Mouse (Mus musculus): ENCODE data around the gene Sema6d. TPM values are rescaled to one million over a fixed set of nuclear protein-coding genes. Genes with fewer than 3 reads are reported as not detected.
A peak's percentile ranks its signal among the peaks of the same experiment; 100 is the strongest.

Gene Sema6d
- polyA plus RNA-seq, 1 experiment from 2014 or later, result 19.0 TPM

DNA sequence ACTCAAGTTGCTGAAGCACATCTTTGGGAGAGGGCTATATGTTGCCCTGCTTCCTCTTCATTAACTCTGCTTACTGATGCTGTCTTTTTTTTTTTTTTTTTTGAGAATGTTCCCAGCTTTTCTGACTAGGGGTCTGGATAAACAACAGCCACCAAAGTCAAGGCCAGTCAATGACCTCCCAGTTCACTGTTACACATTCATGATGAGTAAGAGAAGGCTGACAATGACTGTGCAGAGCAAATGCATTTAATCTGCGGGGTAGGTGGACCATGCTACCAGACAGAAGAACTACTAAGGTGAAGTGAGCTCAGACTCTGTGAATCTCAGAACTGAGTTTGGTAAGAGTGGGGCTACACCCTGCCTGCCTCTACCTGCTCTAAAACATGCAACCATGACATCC lies 396.0 kb downstream of the Sema6d start:
- Histone ChIP-seq H3K4me3 (ENCODE audit: low read length) (no peak overlapping the region), H3K27ac (ENCODE audit: low read length) (no peak overlapping the region), H3K9ac (ENCODE audit: low read length) (no peak overlapping the region), H3K4me1 (replicated peaks; ENCODE audit: control insufficient read depth, insufficient read depth, low read length) (peaks cover 7% of the 10 kb centered on the region; the same call in 1 of the 2 replicates), H3K4me2 (ENCODE audit: low read depth, low read length) (no peak overlapping the region), H3K9me3 (ENCODE audit: control insufficient read depth, low read length) (no peaks in the 10 kb centered on the region), H3K27me3 (ENCODE audit: control insufficient read depth, insufficient read depth, low read depth, low read length) (no peaks in the 10 kb centered on the region), H3K36me3 (ENCODE audit: control insufficient read depth, insufficient read depth, low read length) (no peaks in the 10 kb centered on the region)
- 97% methylated on average over 1 of the region's 1 CpGs for WGBS
- no peak for ATAC-seq (ENCODE audit: low read depth)

- Histone ChIP-seq H3K9ac (ENCODE audit: low read length) (no peak overlapping the region), H3K9me3 (ENCODE audit: control insufficient read depth, low read length) (no peaks in the 10 kb centered on the region), H3K27ac (ENCODE audit: low read length) (peak overlapping the region; percentile 86), H3K27me3 (ENCODE audit: control insufficient read depth, insufficient read depth, low read depth, low read length) (no peaks in the 10 kb centered on the region), H3K4me2 (ENCODE audit: low read depth, low read length) (no peak overlapping the region), H3K4me1 (replicated peaks; ENCODE audit: control insufficient read depth, insufficient read depth, low read length) (peaks cover 7% of the 10 kb centered on the region; the same call in 1 of the 2 replicates), H3K36me3 (ENCODE audit: control insufficient read depth, insufficient read depth, low read length) (no peaks in the 10 kb centered on the region), H3K4me3 (ENCODE audit: low read length) (no peak overlapping the region)
- WGBS, result 41% methylated on average over 12 of the region's 12 CpGs
- peak; percentile 97 for ATAC-seq (ENCODE audit: low read depth)
These were observed 400.4 kb downstream of the Sema6d start for GRCm38 (mm10) chr2:124490010-124490801.

DNA sequence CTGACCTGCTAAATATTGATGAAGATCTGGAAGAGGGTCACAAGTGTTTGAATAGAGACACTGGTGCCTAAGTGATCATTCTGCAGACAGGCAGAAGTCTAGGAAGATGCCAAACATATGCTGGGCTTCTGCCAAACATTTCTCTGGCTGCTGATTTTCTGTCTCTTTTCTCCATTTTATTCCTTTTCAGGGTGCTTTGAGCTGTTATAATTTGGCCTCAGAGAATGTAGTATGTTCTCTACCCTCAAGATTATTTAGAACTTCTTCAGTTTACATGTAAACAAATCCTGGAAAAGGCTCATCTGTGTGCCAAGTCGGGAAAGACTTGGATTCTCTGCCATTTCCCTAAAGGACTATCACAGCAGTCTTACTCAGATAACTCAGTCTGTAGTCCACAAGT lies 406.0 kb downstream of the Sema6d start:
- Histone ChIP-seq H3K4me3 (ENCODE audit: low read length) (no peak overlapping the region), H3K4me1 (replicated peaks; ENCODE audit: control insufficient read depth, insufficient read depth, low read length) (no peaks in the 10 kb centered on the region; the same call in 1 of the 2 replicates), H3K27me3 (ENCODE audit: control insufficient read depth, insufficient read depth, low read depth, low read length) (no peaks in the 10 kb centered on the region), H3K36me3 (ENCODE audit: control insufficient read depth, insufficient read depth, low read length) (no peaks in the 10 kb centered on the region), H3K27ac (ENCODE audit: low read length) (peak overlapping the region; percentile 28; the same call in 1 of the 2 replicates), H3K4me2 (ENCODE audit: low read depth, low read length) (no peak overlapping the region), H3K9ac (ENCODE audit: low read length) (no peak overlapping the region), H3K9me3 (ENCODE audit: control insufficient read depth, low read length) (no peaks in the 10 kb centered on the region)
- peak; percentile 66 for ATAC-seq (ENCODE audit: low read depth)
- WGBS, result 30% methylated on average over 1 of the region's 1 CpGs

GRCm38 (mm10) chr2:124499670-124500069 lies 409.9 kb downstream of the Sema6d start:
- H3K9ac ChIP-seq (ENCODE audit: low read length), result no peak overlapping the region

GRCm38 (mm10) chr2:124505784-124506489 lies 416.2 kb downstream of the Sema6d start:
- H3K36me3 ChIP-seq (ENCODE audit: control insufficient read depth, insufficient read depth, low read length), result no peaks in the 10 kb centered on the region
- H3K4me1 ChIP-seq (replicated peaks; ENCODE audit: control insufficient read depth, insufficient read depth, low read length), result no peaks in the 10 kb centered on the region
- H3K27ac ChIP-seq (ENCODE audit: low read length), result no peak overlapping the region
- no peak overlapping the region for H3K4me2 ChIP-seq (ENCODE audit: low read depth, low read length)
- no peak overlapping the region for H3K4me3 ChIP-seq (ENCODE audit: low read length)
- no peaks in the 10 kb centered on the region for H3K9me3 ChIP-seq (ENCODE audit: control insufficient read depth, low read length)
- no peaks in the 10 kb centered on the region for H3K27me3 ChIP-seq (ENCODE audit: control insufficient read depth, insufficient read depth, low read depth, low read length)
- ATAC-seq (ENCODE audit: low read depth), result no peak
- H3K9ac ChIP-seq (ENCODE audit: low read length), result no peak overlapping the region
- 55% methylated on average over 4 of the region's 4 CpGs for WGBS

More at GRCm38 (mm10) chr2:124499670-124500069, 409.9 kb downstream of the Sema6d start:
- Histone ChIP-seq H3K4me2 (ENCODE audit: low read depth, low read length) (no peak overlapping the region), H3K27ac (ENCODE audit: low read length) (no peak overlapping the region), H3K36me3 (ENCODE audit: control insufficient read depth, insufficient read depth, low read length) (no peaks in the 10 kb centered on the region), H3K9me3 (ENCODE audit: control insufficient read depth, low read length) (no peaks in the 10 kb centered on the region), H3K27me3 (ENCODE audit: control insufficient read depth, insufficient read depth, low read depth, low read length) (no peaks in the 10 kb centered on the region), H3K4me1 (replicated peaks; ENCODE audit: control insufficient read depth, insufficient read depth, low read length) (no peaks in the 10 kb centered on the region; the same call in 1 of the 2 replicates), H3K4me3 (ENCODE audit: low read length) (no peak overlapping the region)
- ATAC-seq (ENCODE audit: low read depth), result no peak
- WGBS, result 44% methylated on average over 1 of the region's 1 CpGs

DNA sequence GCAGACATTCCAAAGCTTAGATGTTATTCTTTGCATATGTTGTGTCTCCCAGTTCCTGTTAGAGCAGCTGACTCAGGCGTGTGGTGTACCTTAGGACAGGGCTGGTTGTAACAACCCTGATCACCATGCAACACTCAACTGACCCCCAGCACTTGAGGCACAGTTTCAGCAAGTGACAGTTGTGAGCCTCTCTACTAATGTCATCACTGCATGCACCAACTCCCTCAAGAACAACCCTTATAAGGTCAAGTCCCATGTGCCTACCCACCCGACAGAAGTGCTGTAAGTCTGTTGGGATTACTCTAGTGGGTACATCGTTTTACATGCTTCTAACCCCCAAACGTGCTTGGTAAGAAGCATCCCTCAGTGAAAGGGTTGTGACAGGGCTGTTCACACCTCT lies 418.0 kb downstream of the Sema6d start:
- no peaks in the 10 kb centered on the region for H3K36me3 ChIP-seq (ENCODE audit: control insufficient read depth, insufficient read depth, low read length)
- H3K27ac ChIP-seq (ENCODE audit: low read length), result no peak overlapping the region
- WGBS, result 75% methylated on average over 4 of the region's 4 CpGs
- H3K9me3 ChIP-seq (ENCODE audit: control insufficient read depth, low read length), result no peaks in the 10 kb centered on the region
- H3K4me3 ChIP-seq (ENCODE audit: low read length), result no peak overlapping the region
- no peaks in the 10 kb centered on the region for H3K4me1 ChIP-seq (replicated peaks; ENCODE audit: control insufficient read depth, insufficient read depth, low read length)
- H3K9ac ChIP-seq (ENCODE audit: low read length), result no peak overlapping the region
- H3K4me2 ChIP-seq (ENCODE audit: low read depth, low read length), result no peak overlapping the region
- H3K27me3 ChIP-seq (ENCODE audit: control insufficient read depth, insufficient read depth, low read depth, low read length), result no peaks in the 10 kb centered on the region
- no peak for ATAC-seq (ENCODE audit: low read depth)

DNA sequence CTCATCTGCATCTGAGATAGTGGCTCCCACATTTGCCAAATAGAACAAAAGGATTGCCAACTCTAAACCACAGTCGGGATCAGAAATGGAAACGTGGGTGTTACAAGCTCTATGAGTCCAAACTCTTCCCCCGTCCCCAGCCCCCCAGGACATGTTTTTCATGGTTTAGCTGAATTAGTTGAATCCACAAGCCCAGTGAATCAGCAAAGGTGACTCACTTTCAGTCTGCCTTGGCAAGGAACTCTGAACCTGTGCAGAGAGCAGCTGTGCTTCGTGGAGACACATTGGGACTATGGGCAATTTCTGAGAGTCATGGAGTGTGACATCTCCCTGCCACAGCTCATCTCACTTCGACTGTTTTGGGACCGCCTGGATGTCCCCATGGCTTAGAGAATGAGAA lies 419.7 kb downstream of the Sema6d start:
- ATAC-seq (ENCODE audit: low read depth), result no peak
- WGBS, result 76% methylated on average over 6 of the region's 6 CpGs
- Histone ChIP-seq H3K4me1 (replicated peaks; ENCODE audit: control insufficient read depth, insufficient read depth, low read length) (no peaks in the 10 kb centered on the region), H3K27me3 (ENCODE audit: control insufficient read depth, insufficient read depth, low read depth, low read length) (no peaks in the 10 kb centered on the region), H3K36me3 (ENCODE audit: control insufficient read depth, insufficient read depth, low read length) (no peaks in the 10 kb centered on the region), H3K9me3 (ENCODE audit: control insufficient read depth, low read length) (no peaks in the 10 kb centered on the region), H3K4me2 (ENCODE audit: low read depth, low read length) (no peak overlapping the region), H3K4me3 (ENCODE audit: low read length) (no peak overlapping the region), H3K9ac (ENCODE audit: low read length) (no peak overlapping the region), H3K27ac (ENCODE audit: low read length) (no peak overlapping the region)

- ATAC-seq (ENCODE audit: low read depth), result no peak
- no peaks in the 10 kb centered on the region for H3K36me3 ChIP-seq (ENCODE audit: control insufficient read depth, insufficient read depth, low read length)
- H3K4me1 ChIP-seq (replicated peaks; ENCODE audit: control insufficient read depth, insufficient read depth, low read length), result no peaks in the 10 kb centered on the region
- H3K27me3 ChIP-seq (ENCODE audit: control insufficient read depth, insufficient read depth, low read depth, low read length), result no peaks in the 10 kb centered on the region
- no peak overlapping the region for H3K4me3 ChIP-seq (ENCODE audit: low read length)
- 74% methylated on average over 10 of the region's 10 CpGs for WGBS
- H3K9me3 ChIP-seq (ENCODE audit: control insufficient read depth, low read length), result no peaks in the 10 kb centered on the region
- no peak overlapping the region for H3K9ac ChIP-seq (ENCODE audit: low read length)
- no peak overlapping the region for H3K27ac ChIP-seq (ENCODE audit: low read length)
- H3K4me2 ChIP-seq (ENCODE audit: low read depth, low read length), result no peak overlapping the region
These were observed 422.1 kb downstream of the Sema6d start for GRCm38 (mm10) chr2:124511826-124512225.

GRCm38 (mm10) chr2:124522426-124522825 lies 432.7 kb downstream of the Sema6d start:
- no peak overlapping the region for H3K4me3 ChIP-seq (ENCODE audit: low read length)
- no peaks in the 10 kb centered on the region for H3K9me3 ChIP-seq (ENCODE audit: control insufficient read depth, low read length)
- WGBS, result 72% methylated on average over 3 of the region's 3 CpGs
- H3K4me2 ChIP-seq (ENCODE audit: low read depth, low read length), result no peak overlapping the region
- H3K36me3 ChIP-seq (ENCODE audit: control insufficient read depth, insufficient read depth, low read length), result no peaks in the 10 kb centered on the region
- H3K27ac ChIP-seq (ENCODE audit: low read length), result no peak overlapping the region
- peak; percentile 31; the same call in 1 of the 2 replicates for ATAC-seq (ENCODE audit: low read depth)
- no peak overlapping the region for H3K9ac ChIP-seq (ENCODE audit: low read length)
- no peaks in the 10 kb centered on the region for H3K4me1 ChIP-seq (replicated peaks; ENCODE audit: control insufficient read depth, insufficient read depth, low read length)
- no peaks in the 10 kb centered on the region for H3K27me3 ChIP-seq (ENCODE audit: control insufficient read depth, insufficient read depth, low read depth, low read length)

Data from lung, embryonic 16.5 days (tissue).